Mouse (Mus musculus) thymus, postnatal 36 days (tissue): ENCODE measurements around the gene Gm7682.
"Not testable (repeated sequence)": the region's sequence is repeated elsewhere in the genome, so short reads cannot be mapped to it uniquely, and the experiment has no call there.

Experiments used
- DNase-seq, 2 experiments: peaks; one replicate each; pipeline ENCODE4 v3.0.0; 2022; ENCODE audit warnings: mixed read lengths in 2 of 2

Gene Gm7682

GRCm38 (mm10) chr5:94445484-94445883 is at the start of gene Gm7682:
Gene Gm7682, plus strand, starts transcription at chr5:94445784.
- not testable (repeated sequence) for DNase-seq
